Mouse (Mus musculus) erythroid progenitor cell, adult 5-6 weeks (primary cell): ENCODE data around the gene Tfb1m. TPM values are rescaled to one million over a fixed set of nuclear protein-coding genes. Genes with fewer than 3 reads are reported as not detected.

ENCODE experiments used
- ATAC-seq: replicated peaks from 2 replicates; pipeline ENCODE4 v1.8.0; 2016; ENCODE audit warnings: moderate number of reproducible peaks, mild to moderate bottlenecking, moderate TSS enrichment, inconsistent platforms; ENCODE audit not compliant: poor library complexity, low FRiP score, severe bottlenecking
- total RNA-seq, 2 experiments: library from RNA; stranded (forward) in 1 of 2; stranded (reverse) in 1 of 2; fragments of 150-400 nt in 1 of 2; fragments of 186-747, 209-891 nt in 1 of 2; gene quantifications; 2 replicates each; pipeline versions ENCODE4 v1.2.3 to v1.2.4; 2015 to 2017; ENCODE audit warnings: low replicate concordance in 2 of 2

Gene Tfb1m
- total RNA-seq, 2 experiments from 2014 or later = 7.6 to 18.4 TPM

GRCm38 (mm10) chr17:3516406-3516805 lies 41.2 kb downstream of the Tfb1m start:
- no peak for ATAC-seq

- ATAC-seq = no peak
Observed at GRCm38 (mm10) chr17:3515851-3516250, 41.7 kb downstream of the Tfb1m start.

GRCm38 (mm10) chr17:3514316-3514715 lies 43.3 kb downstream of the Tfb1m start:
- no peak for ATAC-seq

- peak; percentile 63; the same call in 1 of the 2 replicates for ATAC-seq
Observed at GRCm38 (mm10) chr17:3509841-3510240, 47.7 kb downstream of the Tfb1m start.

- no peak for ATAC-seq
Observed at GRCm38 (mm10) chr17:3506508-3506907, 51.1 kb downstream of the Tfb1m start.

GRCm38 (mm10) chr17:3505711-3506110 lies 51.9 kb downstream of the Tfb1m start:
- ATAC-seq = no peak

GRCm38 (mm10) chr17:3500936-3501335 lies 56.6 kb downstream of the Tfb1m start:
- ATAC-seq = no peak

GRCm38 (mm10) chr17:3500076-3500475 lies 57.5 kb downstream of the Tfb1m start:
- no peak for ATAC-seq

- ATAC-seq = no peak
Observed at GRCm38 (mm10) chr17:3499468-3499867, 58.1 kb downstream of the Tfb1m start.

- no peak for ATAC-seq
Observed at GRCm38 (mm10) chr17:3498580-3498979, 59.0 kb downstream of the Tfb1m start.

GRCm38 (mm10) chr17:3498086-3498485 lies 59.5 kb downstream of the Tfb1m start:
- no peak for ATAC-seq

GRCm38 (mm10) chr17:3496080-3496479 lies 61.5 kb downstream of the Tfb1m start:
- ATAC-seq = no peak

- no peak for ATAC-seq
Observed at GRCm38 (mm10) chr17:3495576-3495975, 62.0 kb downstream of the Tfb1m start.

GRCm38 (mm10) chr17:3491667-3492066 lies 65.9 kb downstream of the Tfb1m start:
- no peak for ATAC-seq

- ATAC-seq = no peak
Observed at GRCm38 (mm10) chr17:3491065-3491464, 66.5 kb downstream of the Tfb1m start.

- ATAC-seq = no peak
Observed at GRCm38 (mm10) chr17:3490216-3490895, 67.2 kb downstream of the Tfb1m start.

- no peak for ATAC-seq
Observed at GRCm38 (mm10) chr17:3487721-3488601, 69.6 kb downstream of the Tfb1m start.

- no peak for ATAC-seq
Observed at GRCm38 (mm10) chr17:3487211-3487610, 70.4 kb downstream of the Tfb1m start.

GRCm38 (mm10) chr17:3485851-3486250 lies 71.7 kb downstream of the Tfb1m start:
- ATAC-seq = no peak

GRCm38 (mm10) chr17:3483091-3483490 lies 74.5 kb downstream of the Tfb1m start:
- ATAC-seq = no peak
